Mouse (Mus musculus) intestine, embryonic 15.5 days (tissue): ENCODE data around the gene Speg. TPM values are rescaled to one million over a fixed set of nuclear protein-coding genes. Genes with fewer than 3 reads are reported as not detected.

ENCODE experiments used
- ATAC-seq: fragments of 200-750 bp; cut with Nextera tagmentation; 2 replicates; pipeline ENCODE4 v1.8.0; 2017; ENCODE audit warnings: moderate TSS enrichment, moderate library complexity
- H3K27ac ChIP-seq: fragments of 300-500 bp; sonication (generic); 2 replicates; pipeline ENCODE4 v1.5.1; 2015; ENCODE audit warnings: mild to moderate bottlenecking, inconsistent platforms
- H3K27me3 ChIP-seq: fragments of 300-500 bp; sonication (generic); replicated peaks from 2 replicates; pipeline ENCODE4 v1.6.1; 2015; ENCODE audit warnings: inconsistent platforms
- H3K36me3 ChIP-seq: fragments of 300-500 bp; sonication (generic); 2 replicates; pipeline ENCODE4 v1.6.1; 2015; ENCODE audit warnings: inconsistent platforms
- H3K4me1 ChIP-seq: fragments of 300-500 bp; sonication (generic); replicated peaks from 2 replicates; pipeline ENCODE4 v1.6.1; 2015; ENCODE audit warnings: inconsistent platforms
- H3K4me2 ChIP-seq: fragments of 300-500 bp; sonication (generic); replicated peaks from 2 replicates; pipeline ENCODE4 v1.6.1; 2015; ENCODE audit warnings: mild to moderate bottlenecking, inconsistent platforms
- H3K4me3 ChIP-seq: fragments of 300-500 bp; sonication (generic); replicated peaks from 2 replicates; pipeline ENCODE4 v1.5.1; 2015; ENCODE audit warnings: inconsistent platforms
- H3K9ac ChIP-seq: fragments of 300-500 bp; sonication (generic); 2 replicates; pipeline ENCODE4 v1.6.1; 2015; ENCODE audit warnings: inconsistent platforms
- H3K9me3 ChIP-seq: fragments of 300-500 bp; sonication (generic); 2 replicates; pipeline ENCODE4 v1.6.1; 2016; ENCODE audit warnings: inconsistent platforms
- WGBS: fragments of 180-500 bp; shearing (Covaris S2); methylation state at CpG from one replicate; pipeline ENCODE4 v1.1.7; 2015; 5-methylcytosine and 5-hydroxymethylcytosine counted together
- polyA plus RNA-seq: library from polyadenylated mRNA; unstranded; fragments of >200 nt; fragmentation: Nextera tagmentation; extraction: Ambion mirVana; gene quantifications from 2 replicates; pipeline ENCODE4 v1.2.1, GENCODE M21; 2015

The Speg gene
- polyA plus RNA-seq, 1 experiment from 2014 or later = 35.6 TPM

DNA sequence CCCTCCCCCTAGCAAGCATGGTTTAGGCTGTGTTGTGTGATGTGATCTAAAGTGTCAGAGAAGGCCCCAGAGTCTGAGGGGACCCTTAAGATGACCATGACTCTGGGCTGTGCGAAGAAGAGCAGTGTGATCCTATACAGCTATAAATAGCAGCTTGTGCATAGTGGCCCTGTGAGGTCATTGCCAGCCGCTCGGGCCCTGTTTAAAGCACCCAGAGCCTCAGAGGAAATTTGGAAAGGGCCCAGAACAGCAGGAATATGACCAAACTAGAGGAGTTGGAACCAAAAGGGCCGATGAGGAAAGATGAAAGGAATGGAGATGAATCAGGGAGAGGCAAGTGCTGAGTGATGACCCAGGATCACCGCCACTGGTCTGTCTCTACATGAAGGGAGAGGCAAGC is 27.8 kb upstream of the Speg start:
- Histone ChIP-seq H3K9ac (no peak overlapping the region), H3K36me3 (no peaks in the 10 kb centered on the region), H3K4me3 (no peak overlapping the region), H3K27ac (no peak overlapping the region), H3K27me3 (no peaks in the 10 kb centered on the region), H3K4me1 (peaks cover 30% of the 10 kb centered on the region), H3K9me3 (no peaks in the 10 kb centered on the region), H3K4me2 (no peak overlapping the region)
- no peak for ATAC-seq
- 57% methylated on average over 5 of the region's 5 CpGs for WGBS

DNA sequence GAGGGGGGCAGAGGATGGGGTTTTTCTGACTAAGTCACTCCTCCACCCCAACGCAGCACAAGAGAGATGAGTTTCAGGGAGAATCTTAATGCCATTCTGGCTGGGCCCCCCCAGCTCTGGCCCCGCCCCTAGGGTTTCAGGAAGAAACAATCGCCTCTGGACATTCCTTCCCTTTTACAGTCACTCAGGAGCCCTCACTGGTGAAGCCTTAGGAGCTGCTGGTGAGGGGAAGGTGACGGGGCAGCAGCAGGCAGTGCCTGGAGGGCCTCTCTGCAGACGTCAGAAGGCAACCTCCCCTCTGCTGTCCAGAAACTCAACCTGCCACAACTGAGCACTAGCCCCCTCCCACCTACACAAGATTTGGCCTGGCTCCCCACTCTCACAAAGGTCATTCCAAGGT is 25.8 kb upstream of the Speg start:
- Histone ChIP-seq H3K9me3 (no peaks in the 10 kb centered on the region), H3K36me3 (no peaks in the 10 kb centered on the region), H3K27ac (peak overlapping the region; percentile 36; the same call in 1 of the 2 replicates), H3K27me3 (no peaks in the 10 kb centered on the region), H3K4me2 (no peak overlapping the region), H3K4me3 (no peak overlapping the region), H3K4me1 (peaks cover 21% of the 10 kb centered on the region), H3K9ac (no peak overlapping the region)
- peak; percentile 32 for ATAC-seq
- 39% methylated on average over 5 of the region's 5 CpGs for WGBS

DNA sequence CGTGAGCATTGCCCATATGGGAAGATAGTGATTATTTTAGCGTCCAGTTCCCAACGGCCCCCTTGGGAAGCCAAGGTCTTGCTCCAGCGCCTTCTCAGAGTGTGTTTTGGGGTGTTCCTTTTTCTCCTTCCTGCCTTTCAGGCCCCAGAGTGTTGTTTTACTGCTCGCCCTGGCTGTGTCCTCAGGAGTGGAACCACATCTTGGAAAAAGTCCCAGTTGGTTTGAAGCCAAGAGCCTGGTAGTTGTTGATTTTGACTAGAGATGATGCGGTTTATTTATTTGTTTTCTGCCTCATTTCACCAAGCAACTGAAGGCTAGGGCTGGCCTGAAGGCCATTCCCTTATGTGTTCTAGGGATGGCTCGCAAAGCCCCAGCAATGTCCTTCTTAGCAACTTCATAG is 17.8 kb upstream of the Speg start:
- Histone ChIP-seq H3K9ac (no peak overlapping the region), H3K9me3 (no peaks in the 10 kb centered on the region), H3K4me3 (no peak overlapping the region), H3K36me3 (no peaks in the 10 kb centered on the region), H3K27me3 (peaks cover 9% of the 10 kb centered on the region), H3K4me2 (no peak overlapping the region), H3K4me1 (peaks cover 21% of the 10 kb centered on the region), H3K27ac (no peak overlapping the region)
- 75% methylated on average over 7 of the region's 7 CpGs for WGBS
- ATAC-seq = no peak

- H3K27me3 ChIP-seq = peaks cover 9% of the 10 kb centered on the region
- ATAC-seq = no peak
- WGBS = 90% methylated on average over 4 of the region's 4 CpGs
- H3K9ac ChIP-seq = no peak overlapping the region
- H3K9me3 ChIP-seq = no peaks in the 10 kb centered on the region
- no peak overlapping the region for H3K4me2 ChIP-seq
- no peak overlapping the region for H3K4me3 ChIP-seq
- peaks cover 23% of the 10 kb centered on the region for H3K4me1 ChIP-seq
- no peaks in the 10 kb centered on the region for H3K36me3 ChIP-seq
- H3K27ac ChIP-seq = no peak overlapping the region
Observed at GRCm38 (mm10) chr1:75358009-75358408, 17.1 kb upstream of the Speg start.

DNA sequence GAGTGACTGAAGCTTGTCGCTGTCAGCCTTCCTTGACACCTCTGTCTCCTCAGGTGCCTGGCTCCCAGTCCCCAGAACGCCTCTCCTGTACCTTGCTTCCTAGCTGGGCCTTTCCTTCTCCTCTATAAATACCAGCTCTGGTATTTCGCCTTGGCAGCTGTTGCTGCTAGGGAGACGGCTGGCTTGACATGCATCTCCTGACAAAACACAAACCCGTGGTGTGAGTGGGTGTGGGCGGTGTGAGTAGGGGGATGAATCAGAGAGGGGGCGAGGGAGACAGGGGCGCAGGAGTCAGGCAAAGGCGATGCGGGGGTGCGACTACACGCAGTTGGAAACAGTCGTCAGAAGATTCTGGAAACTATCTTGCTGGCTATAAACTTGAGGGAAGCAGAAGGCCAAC is 15.8 kb upstream of the Speg start:
- 53% methylated on average over 13 of the region's 13 CpGs for WGBS

GRCm38 (mm10) chr1:75360112-75361031 is 14.7 kb upstream of the Speg start, which contains the start of gene Des:
Gene Des, plus strand, starts transcription at chr1:75360329.
- H3K9me3 ChIP-seq = no peaks in the 10 kb centered on the region
- H3K27ac ChIP-seq = peak within 1 kb of the TSS; percentile 73
- 2% methylated on average over 80 of the region's 80 CpGs for WGBS
- H3K36me3 ChIP-seq = no peaks in the 10 kb centered on the region
- ATAC-seq = peak; percentile 77
- H3K27me3 ChIP-seq = peaks cover 9% of the 10 kb centered on the region
- H3K9ac ChIP-seq = peak within 1 kb of the TSS; percentile 59
- peak within 1 kb of the TSS; percentile 86 for H3K4me2 ChIP-seq
- peaks cover 23% of the 10 kb centered on the region for H3K4me1 ChIP-seq
- peak within 1 kb of the TSS; percentile 47 for H3K4me3 ChIP-seq

More for the DNA sequence above, 15.8 kb upstream of the Speg start:
- Histone ChIP-seq H3K4me3 (no peak overlapping the region), H3K27ac (peak overlapping the region; percentile 73), H3K4me1 (peaks cover 23% of the 10 kb centered on the region), H3K36me3 (no peaks in the 10 kb centered on the region), H3K9ac (no peak overlapping the region), H3K9me3 (no peaks in the 10 kb centered on the region), H3K27me3 (peaks cover 9% of the 10 kb centered on the region), H3K4me2 (peak overlapping the region; percentile 86; the same call in 1 of the 2 replicates)
- ATAC-seq = no peak

DNA sequence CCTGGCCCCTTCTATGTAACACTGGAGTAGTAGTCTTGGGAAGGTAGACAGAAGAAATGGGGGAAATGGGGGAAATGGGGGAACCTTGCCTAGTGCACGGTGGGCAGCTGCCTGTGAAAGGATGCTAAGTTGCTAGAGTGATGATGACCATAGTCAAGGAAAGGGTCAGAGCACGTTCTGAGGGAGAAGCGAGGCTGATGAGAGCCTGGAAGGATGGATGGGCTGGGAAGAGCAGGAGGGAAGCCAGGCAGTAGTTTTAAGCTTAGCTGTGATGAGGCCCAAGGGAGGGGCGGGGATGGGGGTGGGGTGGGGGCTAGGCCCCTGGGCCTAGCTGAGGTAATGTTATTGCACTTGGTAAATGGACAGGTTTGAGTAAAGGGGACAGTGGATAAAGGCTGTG is 14.0 kb upstream of the Speg start:
- no peaks in the 10 kb centered on the region for H3K9me3 ChIP-seq
- peak overlapping the region; percentile 86 for H3K4me2 ChIP-seq
- H3K27ac ChIP-seq = no peak overlapping the region
- no peak for ATAC-seq
- no peaks in the 10 kb centered on the region for H3K36me3 ChIP-seq
- H3K4me1 ChIP-seq = peaks cover 23% of the 10 kb centered on the region
- WGBS = 40% methylated on average over 4 of the region's 4 CpGs
- no peak overlapping the region for H3K9ac ChIP-seq
- H3K4me3 ChIP-seq = peak overlapping the region; percentile 47
- H3K27me3 ChIP-seq = peaks cover 9% of the 10 kb centered on the region

DNA sequence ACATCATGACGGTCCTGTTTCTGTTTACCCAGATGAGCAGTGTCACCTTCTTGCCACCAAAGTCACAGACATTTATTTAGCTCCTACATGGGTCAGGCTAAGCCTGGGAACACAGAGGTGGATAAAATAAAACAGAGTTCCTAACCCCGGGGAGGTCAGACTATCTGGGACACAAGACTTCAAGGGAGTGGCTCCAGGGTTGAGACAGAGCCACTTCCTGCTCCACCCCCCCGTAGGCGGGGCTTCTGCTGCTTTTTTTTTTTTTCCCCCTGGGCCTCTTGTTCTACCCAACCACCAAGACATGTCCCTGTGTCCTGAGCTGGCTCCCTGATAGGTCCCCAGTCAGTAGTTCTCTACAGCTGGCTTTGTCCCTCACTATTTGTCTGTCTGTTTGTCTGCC is 13.3 kb upstream of the Speg start:
- H3K36me3 ChIP-seq = no peaks in the 10 kb centered on the region
- H3K4me1 ChIP-seq = peaks cover 23% of the 10 kb centered on the region
- H3K4me3 ChIP-seq = no peak overlapping the region
- peak; percentile 63 for ATAC-seq
- H3K4me2 ChIP-seq = peak overlapping the region; percentile 86
- peaks cover 9% of the 10 kb centered on the region for H3K27me3 ChIP-seq
- H3K9me3 ChIP-seq = no peaks in the 10 kb centered on the region
- 36% methylated on average over 4 of the region's 4 CpGs for WGBS
- H3K9ac ChIP-seq = no peak overlapping the region
- no peak overlapping the region for H3K27ac ChIP-seq

- no peak overlapping the region for H3K27ac ChIP-seq
- H3K9ac ChIP-seq = no peak overlapping the region
- H3K9me3 ChIP-seq = no peaks in the 10 kb centered on the region
- no peaks in the 10 kb centered on the region for H3K36me3 ChIP-seq
- H3K4me3 ChIP-seq = no peak overlapping the region
- 85% methylated on average over 3 of the region's 3 CpGs for WGBS
- peaks cover 23% of the 10 kb centered on the region for H3K4me1 ChIP-seq
- no peak overlapping the region for H3K4me2 ChIP-seq
- ATAC-seq = no peak
- peaks cover 9% of the 10 kb centered on the region for H3K27me3 ChIP-seq
Observed at GRCm38 (mm10) chr1:75363868-75364267, 11.2 kb upstream of the Speg start.

DNA sequence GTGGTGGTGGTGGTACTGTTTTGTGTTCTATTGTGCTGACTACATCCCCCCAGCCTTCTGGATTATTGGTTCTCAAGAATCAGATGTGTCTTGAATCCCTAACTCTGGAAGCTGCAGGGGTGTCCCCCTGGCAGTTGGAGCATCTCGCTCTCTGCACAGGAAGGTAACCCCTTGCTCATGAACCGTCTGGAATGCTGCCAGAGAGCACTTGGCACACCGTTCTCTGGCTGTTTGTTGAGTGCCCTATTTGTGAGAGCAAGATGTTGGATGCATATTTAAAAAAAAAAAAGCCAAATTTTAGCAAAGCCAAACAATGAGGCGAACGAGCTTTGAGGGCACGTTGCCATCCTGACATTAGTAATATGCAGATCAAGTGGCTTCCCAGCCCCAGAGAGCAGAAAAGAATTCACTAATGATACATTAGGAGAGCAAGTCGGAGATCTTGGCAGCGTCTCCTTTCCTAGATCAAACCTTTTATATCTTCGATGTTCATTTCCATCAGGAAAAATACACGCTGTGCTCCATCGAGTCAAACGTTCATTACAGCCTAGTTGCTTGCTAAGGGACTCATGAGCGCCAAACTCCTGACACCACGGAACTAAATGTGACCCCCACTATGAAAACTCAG is 9.5 kb upstream of the Speg start:
- H3K27ac ChIP-seq = no peak overlapping the region
- WGBS = 75% methylated on average over 14 of the region's 14 CpGs
- H3K4me1 ChIP-seq = peaks cover 24% of the 10 kb centered on the region
- H3K4me3 ChIP-seq = no peak overlapping the region
- ATAC-seq = no peak
- no peak overlapping the region for H3K4me2 ChIP-seq
- no peaks in the 10 kb centered on the region for H3K9me3 ChIP-seq
- H3K27me3 ChIP-seq = 0 out of 2 replicates have a peak, but pooled peaks cover under 1% of the 10 kb centered on the region
- H3K36me3 ChIP-seq = no peaks in the 10 kb centered on the region
- H3K9ac ChIP-seq = no peak overlapping the region

GRCm38 (mm10) chr1:75369360-75369983 is 5.6 kb upstream of the Speg start:
- H3K27ac ChIP-seq = no peak overlapping the region
- H3K4me2 ChIP-seq = 0 out of 2 replicates have a peak overlapping the region, but pooled peaks have one; percentile 12
- no peak overlapping the region for H3K4me3 ChIP-seq
- H3K36me3 ChIP-seq = no peaks in the 10 kb centered on the region
- H3K9me3 ChIP-seq = no peaks in the 10 kb centered on the region
- peak; percentile 70 for ATAC-seq
- H3K4me1 ChIP-seq = peaks cover 14% of the 10 kb centered on the region
- 40% methylated on average over 25 of the region's 25 CpGs for WGBS
- H3K9ac ChIP-seq = no peak overlapping the region
- no peaks in the 10 kb centered on the region for H3K27me3 ChIP-seq

- Histone ChIP-seq H3K4me2 (no peak overlapping the region), H3K27me3 (no peaks in the 10 kb centered on the region), H3K27ac (no peak overlapping the region), H3K9ac (no peak overlapping the region), H3K4me1 (peaks cover 19% of the 10 kb centered on the region), H3K36me3 (no peaks in the 10 kb centered on the region), H3K4me3 (no peak overlapping the region), H3K9me3 (no peaks in the 10 kb centered on the region)
- ATAC-seq = peak; percentile 64
- WGBS = 38% methylated on average over 13 of the region's 13 CpGs
Observed at GRCm38 (mm10) chr1:75369984-75370660, 5.0 kb upstream of the Speg start.
